Mouse (Mus musculus) hindbrain, embryonic 10.5 days (tissue): ENCODE data around the gene Olfr159. TPM values are rescaled to one million over a fixed set of nuclear protein-coding genes. Genes with fewer than 3 reads are reported as not detected.

Experiments
- DNase-seq: peaks from one replicate; pipeline ENCODE4 v3.0.0-alpha.2; 2017; ENCODE audit warnings: low spot score
- H3K27ac ChIP-seq: fragments of 300-500 bp; sonication (generic); 2 replicates; pipeline ENCODE4 v1.5.1; 2016; ENCODE audit warnings: mild to moderate bottlenecking, moderate library complexity
- H3K27me3 ChIP-seq: fragments of 300-500 bp; sonication (generic); 2 replicates; pipeline ENCODE4 v1.6.1; 2016; ENCODE audit warnings: mild to moderate bottlenecking; ENCODE audit not compliant: poor library complexity, insufficient read depth, severe bottlenecking
- H3K36me3 ChIP-seq: fragments of 300-500 bp; sonication (generic); 2 replicates; pipeline ENCODE4 v1.6.1; 2016; ENCODE audit warnings: mild to moderate bottlenecking, moderate library complexity
- H3K4me1 ChIP-seq: fragments of 300-500 bp; sonication (generic); replicated peaks from 2 replicates; pipeline ENCODE4 v1.6.1; 2016; ENCODE audit warnings: mild to moderate bottlenecking
- H3K4me3 ChIP-seq: fragments of 300-500 bp; sonication (generic); 2 replicates; pipeline ENCODE4 v1.5.1; 2016; ENCODE audit warnings: mild to moderate bottlenecking, moderate library complexity
- H3K9me3 ChIP-seq: fragments of 300-500 bp; sonication (generic); 2 replicates; pipeline ENCODE4 v1.6.1; 2016; ENCODE audit warnings: mild to moderate bottlenecking, moderate library complexity
- WGBS: fragments of 180-500 bp; shearing (Covaris S2); methylation state at CpG from one replicate; pipeline ENCODE4 v1.1.7; 2016; 5-methylcytosine and 5-hydroxymethylcytosine counted together
- polyA plus RNA-seq: library from polyadenylated mRNA; unstranded; fragments of >200 nt; fragmentation: Nextera tagmentation; extraction: Ambion mirVana; gene quantifications from 2 replicates; pipeline ENCODE4 v1.2.1, GENCODE M21; 2016

Gene Olfr159
- polyA plus RNA-seq, 1 experiment from 2014 or later = not detected

DNA sequence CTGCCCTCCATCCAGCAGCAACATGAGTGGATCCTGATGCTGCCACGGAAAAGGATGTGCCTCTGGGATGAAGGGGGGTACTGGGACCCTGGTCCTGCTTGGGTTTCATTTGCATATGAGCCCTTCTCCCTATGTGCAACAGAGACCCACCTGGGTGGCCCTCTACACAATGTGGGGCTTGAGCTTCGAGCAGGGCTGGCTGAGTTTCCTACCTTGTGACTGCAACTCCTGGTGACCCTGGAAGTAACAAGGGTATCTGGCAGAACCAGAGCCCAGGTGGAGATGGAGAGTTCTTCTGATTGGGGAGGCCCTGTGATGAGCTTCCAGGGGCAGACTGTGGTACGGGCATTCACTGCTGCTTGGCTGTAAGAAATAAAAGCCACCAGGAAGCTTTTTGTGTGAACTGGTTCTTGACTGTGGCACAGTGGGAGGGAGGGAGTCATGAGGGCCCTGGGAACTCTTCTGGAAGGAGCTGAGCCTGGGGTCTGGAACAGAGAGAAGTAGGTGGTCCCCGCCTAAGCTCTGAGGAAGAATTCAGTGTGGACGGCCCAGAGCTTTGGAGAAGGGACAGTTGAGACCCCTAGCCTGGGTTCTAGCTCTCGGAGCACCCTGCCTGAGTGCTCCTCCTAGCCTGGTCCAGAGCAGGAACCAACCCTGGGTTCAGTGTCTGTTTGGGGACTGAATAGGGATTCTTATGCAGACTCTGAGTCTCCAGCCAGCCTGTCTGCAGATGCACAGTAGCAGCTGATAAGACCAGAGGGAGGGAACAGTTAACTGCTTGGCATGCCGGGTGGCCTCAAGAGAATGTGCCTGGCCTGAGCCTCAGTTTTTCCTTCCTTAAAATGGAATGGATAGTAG lies 42.9 kb downstream of the Olfr159 start:
- no peak for DNase-seq
- no peaks in the 10 kb centered on the region for H3K36me3 ChIP-seq
- WGBS = 71% methylated on average over 7 of the region's 7 CpGs
- H3K27ac ChIP-seq = no peak overlapping the region
- H3K4me1 ChIP-seq = peaks cover 28% of the 10 kb centered on the region
- H3K9me3 ChIP-seq = no peaks in the 10 kb centered on the region
- H3K27me3 ChIP-seq = no peaks in the 10 kb centered on the region
- H3K4me3 ChIP-seq = no peak overlapping the region

GRCm38 (mm10) chr4:43726995-43727394 lies 43.8 kb downstream of the Olfr159 start, which contains the start of gene Hrct1:
Gene Hrct1 (plus strand): TSS chr4:43727188.
- WGBS = 54% methylated on average over 3 of the region's 3 CpGs
- Histone ChIP-seq H3K4me3 (no peak within 1 kb of the TSS), H3K27me3 (no peaks in the 10 kb centered on the region), H3K36me3 (no peaks in the 10 kb centered on the region), H3K9me3 (no peaks in the 10 kb centered on the region), H3K27ac (no peak within 1 kb of the TSS), H3K4me1 (peaks cover 28% of the 10 kb centered on the region)
- no peak for DNase-seq

GRCm38 (mm10) chr4:43726228-43726993 lies 44.4 kb downstream of the Olfr159 start:
- Histone ChIP-seq H3K36me3 (no peaks in the 10 kb centered on the region), H3K27ac (no peak overlapping the region), H3K9me3 (no peaks in the 10 kb centered on the region), H3K4me1 (peaks cover 28% of the 10 kb centered on the region), H3K27me3 (no peaks in the 10 kb centered on the region), H3K4me3 (no peak overlapping the region)
- no peak for DNase-seq
- 71% methylated on average over 12 of the region's 12 CpGs for WGBS

GRCm38 (mm10) chr4:43724764-43725163 lies 46.0 kb downstream of the Olfr159 start:
- Histone ChIP-seq H3K27ac (no peak overlapping the region), H3K27me3 (no peaks in the 10 kb centered on the region), H3K4me1 (peaks cover 18% of the 10 kb centered on the region), H3K36me3 (no peaks in the 10 kb centered on the region), H3K9me3 (no peaks in the 10 kb centered on the region), H3K4me3 (no peak overlapping the region)
- 41% methylated on average over 1 of the region's 1 CpGs for WGBS
- peak; percentile 18 for DNase-seq

DNA sequence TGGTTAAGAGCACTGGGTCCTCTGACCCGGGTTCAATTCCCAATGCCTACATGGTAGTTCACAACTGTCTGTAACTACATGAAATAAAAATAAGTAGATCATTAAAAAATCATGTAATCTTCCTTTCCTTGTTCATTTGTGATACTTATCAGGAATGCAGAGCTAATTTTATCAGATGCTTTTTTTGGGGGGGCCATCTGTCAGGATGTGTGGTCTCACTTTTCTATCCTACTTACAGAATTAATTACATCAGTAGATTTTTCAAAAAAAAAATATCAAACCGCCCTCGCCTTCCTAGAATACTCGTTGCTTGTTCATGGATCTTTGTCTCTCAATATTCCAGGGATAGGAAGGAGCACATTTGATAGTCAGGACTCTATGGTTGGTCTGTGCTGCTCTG lies 48.6 kb downstream of the Olfr159 start:
- Histone ChIP-seq H3K36me3 (no peaks in the 10 kb centered on the region), H3K4me1 (peaks cover 4% of the 10 kb centered on the region; the same call in 1 of the 2 replicates), H3K27ac (no peak overlapping the region), H3K27me3 (no peaks in the 10 kb centered on the region), H3K9me3 (no peaks in the 10 kb centered on the region), H3K4me3 (no peak overlapping the region)
- 93% methylated on average over 4 of the region's 4 CpGs for WGBS
- no peak for DNase-seq

- Histone ChIP-seq H3K36me3 (no peaks in the 10 kb centered on the region), H3K4me3 (no peak overlapping the region), H3K4me1 (no peaks in the 10 kb centered on the region), H3K27ac (no peak overlapping the region), H3K27me3 (no peaks in the 10 kb centered on the region), H3K9me3 (no peaks in the 10 kb centered on the region)
- DNase-seq = no peak
- 67% methylated on average over 16 of the region's 16 CpGs for WGBS
Observed at GRCm38 (mm10) chr4:43720491-43721228, 50.1 kb downstream of the Olfr159 start.

Other genes starting within 250 kb of the Olfr159 start
- gene Tpm2, start 247.2 kb downstream of the Olfr159 start, polyA plus RNA-seq = 55.9 and 65.7 TPM in 2 replicates
- gene Creb3, start 208.7 kb downstream of the Olfr159 start, polyA plus RNA-seq = 40.7 and 53.3 TPM in 2 replicates
- 52.8 and 58.9 TPM in 2 replicates for gene Tln1, start 208.3 kb downstream of the Olfr159 start, polyA plus RNA-seq
- gene Rgp1, start 192.3 kb downstream of the Olfr159 start, polyA plus RNA-seq = 20.3 and 25.6 TPM in 2 replicates
- 28.0 and 36.3 TPM in 2 replicates for gene Gba2, start 192.1 kb downstream of the Olfr159 start, polyA plus RNA-seq
- 0.88 and 1.0 TPM in 2 replicates for gene Msmp, start 186.5 kb downstream of the Olfr159 start, polyA plus RNA-seq
- gene Npr2, start 139.1 kb downstream of the Olfr159 start, polyA plus RNA-seq = 22.4 and 26.5 TPM in 2 replicates
- 5.2 and 10.0 TPM in 2 replicates for gene Spag8, start 117.4 kb downstream of the Olfr159 start, polyA plus RNA-seq
- 76.4 and 82.0 TPM in 2 replicates for gene Hint2, start 114.5 kb downstream of the Olfr159 start, polyA plus RNA-seq
- gene Tmem8b, start 102.0 kb downstream of the Olfr159 start, polyA plus RNA-seq = 5.2 and 9.4 TPM in 2 replicates
- 1.8 and 2.4 TPM in 2 replicates for gene Fam221b, start 101.9 kb downstream of the Olfr159 start, polyA plus RNA-seq
- gene Olfr70, start 70.2 kb downstream of the Olfr159 start, polyA plus RNA-seq = not detected in 2 replicates
- not detected in 2 replicates for gene Olfr71, start 60.8 kb downstream of the Olfr159 start, polyA plus RNA-seq
- 0.25 and 0.44 TPM in 2 replicates for gene Hrct1, start 43.8 kb downstream of the Olfr159 start, polyA plus RNA-seq
- gene Spaar, start 41.0 kb downstream of the Olfr159 start, polyA plus RNA-seq = not detected in 2 replicates
- not detected in 2 replicates for gene Olfr156, start 52.9 kb upstream of the Olfr159 start, polyA plus RNA-seq
- gene Olfr157, start 69.2 kb upstream of the Olfr159 start, polyA plus RNA-seq = not detected in 2 replicates
- not detected in 2 replicates for gene Olfr155, start 80.6 kb upstream of the Olfr159 start, polyA plus RNA-seq
- gene Reck, start 104.5 kb upstream of the Olfr159 start, polyA plus RNA-seq = 11.4 and 11.9 TPM in 2 replicates
- gene Glipr2, start 186.4 kb upstream of the Olfr159 start, polyA plus RNA-seq = 70.2 and 84.9 TPM in 2 replicates
- not detected in 2 replicates for gene Ccin, start 212.5 kb upstream of the Olfr159 start, polyA plus RNA-seq
- 220 and 239 TPM in 2 replicates for gene Clta, start 233.4 kb upstream of the Olfr159 start, polyA plus RNA-seq